Mouse (Mus musculus) forelimb bud, embryonic 11.5 days (tissue): Measurements from ENCODE around the gene Ralgps2.

Experiments used
- DNase-seq: peaks from one replicate; pipeline ENCODE4 v3.0.0-alpha.2; 2012; ENCODE audit warnings: low read depth, low spot score

The Ralgps2 gene

DNA sequence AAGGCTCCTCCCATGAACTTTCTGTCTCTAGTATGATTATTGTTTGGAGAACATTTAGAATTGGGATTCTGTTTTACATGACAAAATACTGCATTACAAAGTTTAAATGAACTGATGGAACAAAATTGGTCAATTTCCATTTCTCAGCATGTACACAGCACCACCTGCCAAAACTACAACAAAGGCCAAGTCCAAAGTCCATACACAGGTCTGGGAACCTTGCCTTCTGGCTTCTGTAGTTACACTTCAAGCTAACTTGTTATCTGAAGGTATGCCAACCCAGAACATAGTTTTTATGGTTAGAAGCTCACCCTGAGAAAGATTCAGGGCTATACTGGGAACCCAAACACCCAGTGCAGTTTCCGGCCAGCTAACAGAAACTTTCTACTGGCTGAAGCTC lies 120.2 kb downstream of the Ralgps2 start:
- no peak for DNase-seq

- DNase-seq: no peak
Measured at GRCm38 (mm10) chr1:156813485-156813884, 125.9 kb downstream of the Ralgps2 start.

- no peak for DNase-seq
Measured at GRCm38 (mm10) chr1:156812716-156813115, 126.7 kb downstream of the Ralgps2 start.

- DNase-seq: no peak
Measured at GRCm38 (mm10) chr1:156811928-156812327, 127.5 kb downstream of the Ralgps2 start.

DNA sequence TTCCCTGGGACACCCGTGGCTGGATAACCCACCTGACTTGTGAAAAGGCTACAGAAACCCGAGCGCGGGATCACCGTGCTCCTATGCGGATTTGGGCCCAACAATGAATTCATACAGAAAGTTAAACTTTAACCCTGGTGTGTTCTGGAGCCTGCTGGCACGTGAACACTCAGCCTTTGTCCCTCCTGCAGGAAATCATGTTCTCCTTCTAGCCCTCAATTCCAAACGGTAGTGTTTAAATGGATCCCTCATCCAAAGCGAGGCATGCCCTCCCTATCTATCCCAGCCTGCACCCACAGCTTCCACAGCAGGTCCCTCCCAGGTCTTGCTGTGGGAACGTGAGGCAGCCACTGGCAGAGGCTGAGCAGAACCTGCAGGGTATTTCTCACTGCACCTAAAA lies 131.1 kb downstream of the Ralgps2 start:
- DNase-seq: no peak

DNA sequence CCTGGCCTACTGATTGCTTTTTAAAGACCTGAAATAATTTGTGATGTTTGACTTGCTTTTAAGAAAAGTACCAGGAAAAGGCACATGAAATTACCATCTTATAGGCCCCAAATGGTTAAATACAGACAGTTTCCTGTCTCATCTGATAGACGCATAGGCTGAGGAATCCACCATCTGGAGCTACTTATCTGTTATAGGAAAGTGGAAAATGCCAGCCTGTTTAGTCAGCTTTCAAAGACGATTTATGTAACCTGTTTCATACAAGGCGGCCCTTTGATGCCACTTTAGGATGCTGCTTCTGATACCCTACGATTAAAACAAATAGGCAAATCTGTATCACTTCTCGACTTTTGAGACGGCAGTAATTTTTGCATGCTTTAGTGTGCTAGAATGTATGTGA lies 138.2 kb downstream of the Ralgps2 start:
- no peak for DNase-seq

DNA sequence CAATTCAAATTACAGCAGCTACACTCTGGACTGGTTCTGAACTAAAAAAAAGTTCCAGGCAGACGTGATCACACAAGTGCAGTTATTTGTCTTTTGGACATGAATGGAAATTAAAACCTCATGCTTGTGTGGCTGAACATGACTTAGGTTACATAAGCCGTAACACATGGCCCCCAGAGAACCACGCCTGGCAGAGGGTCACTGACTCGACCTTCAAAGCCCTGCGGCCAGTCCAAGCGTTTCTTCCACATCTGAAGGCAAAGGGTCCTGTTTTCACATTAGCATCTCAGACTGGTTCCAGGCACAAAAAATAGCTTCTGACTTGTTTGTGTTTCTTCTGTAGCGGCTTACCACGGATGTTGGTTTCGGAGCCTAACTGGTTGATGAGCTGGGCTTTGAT lies 143.2 kb downstream of the Ralgps2 start:
- DNase-seq: peak; percentile 63

GRCm38 (mm10) chr1:156789844-156790490 lies 149.5 kb downstream of the Ralgps2 start:
- no peak for DNase-seq

- no peak for DNase-seq
Measured at GRCm38 (mm10) chr1:156787164-156787863, 152.1 kb downstream of the Ralgps2 start.

DNA sequence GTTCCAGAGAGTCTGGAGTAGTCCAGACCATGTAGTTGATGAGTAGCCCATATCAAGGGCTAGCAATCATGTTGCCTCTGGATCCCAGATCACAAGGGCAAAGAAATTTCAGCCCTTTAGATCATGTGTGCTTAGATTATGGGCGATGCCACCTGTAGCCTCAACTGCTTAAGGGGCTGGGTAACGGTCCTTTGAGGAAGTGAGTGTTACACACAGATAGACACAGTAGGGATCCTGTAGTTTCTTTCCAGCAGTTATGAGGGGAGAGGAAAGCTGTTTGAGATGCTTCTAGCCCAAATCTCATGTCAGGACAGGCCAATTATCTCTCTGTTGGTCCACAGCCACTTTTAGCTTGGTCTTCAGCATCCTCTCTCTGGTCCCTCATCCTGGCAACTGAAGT lies 153.4 kb downstream of the Ralgps2 start:
- DNase-seq: no peak

- DNase-seq: no peak
Measured at GRCm38 (mm10) chr1:156784974-156785373, 154.5 kb downstream of the Ralgps2 start.

DNA sequence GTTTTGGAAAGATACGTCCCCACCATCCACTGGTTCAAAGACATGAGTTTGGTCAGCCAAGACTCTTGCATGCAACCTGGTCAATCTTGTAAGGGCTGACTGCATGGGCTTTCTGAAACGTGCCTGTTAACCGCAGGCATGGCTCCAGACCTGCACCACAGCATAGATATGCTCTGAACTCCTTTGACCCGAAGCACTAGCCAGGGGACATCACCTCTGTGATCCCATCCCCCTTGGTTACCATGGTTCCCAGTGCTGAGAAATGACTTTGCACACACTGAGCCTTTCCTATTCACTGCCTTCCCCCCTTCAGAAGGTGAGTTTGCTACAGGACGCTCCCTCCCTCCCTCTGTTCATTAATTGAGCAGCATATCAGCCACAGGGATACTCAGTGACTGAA lies 155.3 kb downstream of the Ralgps2 start:
- no peak for DNase-seq

- no peak for DNase-seq
Measured at GRCm38 (mm10) chr1:156781971-156782850, 157.2 kb downstream of the Ralgps2 start.

DNA sequence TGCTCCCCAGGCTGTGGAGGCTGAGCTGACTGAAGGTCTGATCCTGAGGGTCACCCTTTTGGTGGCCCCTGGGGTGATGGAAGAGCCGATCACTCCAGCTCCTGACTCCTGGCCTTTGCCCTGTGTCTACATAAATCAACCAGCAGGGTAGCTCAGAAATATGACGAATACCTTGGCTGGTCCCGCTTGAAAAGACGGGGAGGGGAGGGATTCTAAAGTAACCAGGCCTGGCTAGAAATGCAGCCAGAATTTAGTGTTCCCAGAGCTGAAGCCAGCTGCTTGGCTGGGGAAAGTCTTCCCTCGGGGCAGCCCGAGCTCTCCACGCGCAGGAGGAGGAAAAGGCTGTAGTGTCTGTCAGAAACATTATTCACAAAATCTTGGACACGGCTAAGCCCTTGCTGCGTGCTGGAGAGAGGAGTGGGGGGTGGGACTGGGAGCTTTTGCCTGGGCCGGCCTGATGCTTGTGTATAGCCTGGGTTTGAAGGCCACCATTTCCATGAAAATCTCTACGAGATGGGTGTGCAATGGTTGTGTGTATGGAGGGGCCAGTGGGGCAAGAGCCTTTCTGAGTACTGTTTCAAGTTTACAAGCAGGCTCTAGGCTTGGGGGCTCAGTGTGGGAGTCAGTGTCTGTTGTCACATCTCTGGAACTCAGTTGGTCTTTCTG lies 158.2 kb downstream of the Ralgps2 start:
- DNase-seq: peak; percentile 62

DNA sequence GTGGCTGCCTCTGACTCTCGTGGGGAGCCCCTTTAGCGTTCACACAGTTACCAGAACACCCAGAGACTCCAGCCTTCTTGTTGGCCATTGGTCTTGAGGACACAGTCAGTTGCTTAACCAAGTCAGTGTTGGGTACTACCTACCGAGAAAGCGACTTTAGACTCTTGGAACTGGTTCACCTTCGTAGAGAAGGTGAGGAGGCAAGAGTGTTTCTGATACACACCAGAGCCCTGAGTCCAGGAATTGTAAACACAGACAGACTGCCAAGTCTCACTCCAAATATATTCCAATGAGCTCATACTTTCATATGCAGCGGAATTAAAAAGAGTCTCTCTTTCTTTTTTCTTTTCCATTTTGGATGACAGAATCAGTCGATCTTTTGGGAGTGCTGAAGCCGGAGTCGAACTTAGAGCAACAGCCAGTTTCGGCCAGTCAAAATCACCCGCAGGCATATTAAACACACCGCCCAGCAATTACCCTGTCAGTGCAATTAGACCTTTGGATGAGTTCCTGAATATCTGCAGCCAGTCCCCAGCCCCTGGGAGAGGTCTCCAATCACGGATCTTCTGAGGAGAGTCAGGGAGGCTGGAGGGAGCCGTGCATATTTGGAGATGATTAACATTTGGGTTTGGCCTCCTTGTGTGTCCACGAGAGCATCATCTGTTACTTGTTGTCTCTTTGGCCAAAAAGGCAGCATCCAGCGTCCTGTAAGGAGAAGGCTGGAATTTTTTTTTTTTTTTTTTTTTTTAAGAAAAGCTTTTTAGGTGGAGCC lies 159.0 kb downstream of the Ralgps2 start:
- DNase-seq: no peak

GRCm38 (mm10) chr1:156779595-156779994 lies 159.8 kb downstream of the Ralgps2 start:
- DNase-seq: no peak

GRCm38 (mm10) chr1:156778977-156779376 lies 160.4 kb downstream of the Ralgps2 start:
- no peak for DNase-seq

- DNase-seq: no peak
Measured at GRCm38 (mm10) chr1:156777896-156778295, 161.5 kb downstream of the Ralgps2 start.

- no peak for DNase-seq
Measured at GRCm38 (mm10) chr1:156775983-156776382, 163.4 kb downstream of the Ralgps2 start.

- DNase-seq: no peak
Measured at GRCm38 (mm10) chr1:156775190-156775589, 164.2 kb downstream of the Ralgps2 start.

DNA sequence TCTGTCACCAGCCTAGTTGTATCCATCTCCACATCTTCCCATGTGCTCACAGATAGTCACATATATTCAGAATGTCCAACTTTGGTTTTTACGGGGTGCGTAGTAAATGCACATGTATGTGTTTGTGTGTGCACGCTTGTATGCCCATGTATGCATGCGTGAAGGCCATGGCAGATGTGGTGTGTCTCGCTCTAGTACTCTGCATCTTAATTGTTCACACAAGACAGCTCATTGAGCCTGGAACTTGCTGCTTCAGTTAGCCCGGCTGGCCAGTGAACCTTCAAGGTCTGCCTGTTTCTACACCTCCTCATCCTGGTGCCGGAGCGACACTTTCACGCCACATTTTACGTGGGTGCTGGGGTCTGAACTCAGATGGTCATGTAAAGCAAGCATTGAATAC lies 168.6 kb downstream of the Ralgps2 start:
- DNase-seq: no peak
